ENCODE assay signal across 8 mouse cellular contexts in genomic region chr17:83517280-83518015, GRCm38 (mm10). TPM values are rescaled to one million over a fixed set of nuclear protein-coding genes. Genes with fewer than 3 reads are reported as not detected.
DNase-seq lines count a peak whose midpoint lies in the region; ATAC-seq and TF ChIP-seq lines count a peak whose summit lies in the region.

Gene Cox7a2l, minus strand, starts transcription at chr17:83517330.

- no peak for DNase-seq in liver, adult 2 months (ENCODE audit: extremely low read depth, low read depth, low spot score)
- no peak for DNase-seq in liver
- DNase-seq in embryonic facial prominence, embryonic 11.5 days (ENCODE audit: low spot score), result no peak
- no peak for DNase-seq in heart, embryonic 10.5 days (ENCODE audit: low spot score)
- peak; percentile 76 for DNase-seq in layer of hippocampus, adult 9-11 months
- DNase-seq in urinary bladder, postnatal 14 days (ENCODE audit: low spot score), result no peak
- no peak for DNase-seq in cerebellum, adult 11-12 months

- no peaks in the 10 kb centered on the region for H3K27me3 ChIP-seq in liver, adult 2 months (ENCODE audit: control insufficient read depth, insufficient read depth, low read length)
- no peaks in the 10 kb centered on the region for H3K27me3 ChIP-seq in embryonic facial prominence, embryonic 11.5 days (ENCODE audit: control insufficient read depth, insufficient read depth, low read length)
- no peaks in the 10 kb centered on the region for H3K27me3 ChIP-seq in heart, embryonic 10.5 days (ENCODE audit: insufficient read depth, poor library complexity, severe bottlenecking)

- no peak within 1 kb of the TSS for H3K4me2 ChIP-seq in embryonic facial prominence, embryonic 11.5 days (ENCODE audit: low read depth, low read length)

- H3K27ac ChIP-seq in liver, adult 2 months (replicated peaks; ENCODE audit: insufficient read depth, low read depth, low read length), result no peak within 1 kb of the TSS
- no peak within 1 kb of the TSS for H3K27ac ChIP-seq in embryonic facial prominence, embryonic 11.5 days (replicated peaks; ENCODE audit: low read depth, low read length)
- no peak within 1 kb of the TSS for H3K27ac ChIP-seq in heart, embryonic 10.5 days

- no peak for ATAC-seq in embryonic facial prominence, embryonic 11.5 days (replicated peaks; ENCODE audit: insufficient number of reproducible peaks, low FRiP score, low TSS enrichment, low read depth)
- no peak for ATAC-seq in megakaryocyte progenitor cell, adult 5-6 weeks (replicated peaks; ENCODE audit: poor library complexity)

- no peak for TF ChIP-seq CTCF in liver, adult 2 months (IDR thresholded peaks at IDR 0.05; ENCODE audit: low read depth, low read length)

- no peak for TF ChIP-seq POLR2A in liver, adult 2 months (IDR thresholded peaks at IDR 0.05; ENCODE audit: extremely low read depth, insufficient read depth, low read length)

- WGBS in liver, adult 2 months, result 94% methylated on average over 8 of the region's 8 CpGs
- WGBS in embryonic facial prominence, embryonic 11.5 days, result 90% methylated on average over 8 of the region's 8 CpGs
- 84% methylated on average over 8 of the region's 8 CpGs for whole genome bisulfite sequencing in heart, embryonic 10.5 days

- H3K4me1 ChIP-seq in liver, adult 2 months (ENCODE audit: control insufficient read depth, insufficient read depth, low read length), result peaks cover 6% of the 10 kb centered on the region; the same call in 1 of the 2 replicates
- no peaks in the 10 kb centered on the region for H3K4me1 ChIP-seq in embryonic facial prominence, embryonic 11.5 days (ENCODE audit: control insufficient read depth, insufficient read depth, low read length)
- H3K4me1 ChIP-seq in heart, embryonic 10.5 days, result peaks cover 9% of the 10 kb centered on the region

- peaks cover 16% of the 10 kb centered on the region for H3K79me2 ChIP-seq in liver, adult 2 months (ENCODE audit: control insufficient read depth, insufficient read depth, low read length)

- no peak within 1 kb of the TSS for H3K9ac ChIP-seq in liver, adult 2 months (ENCODE audit: low read depth, low read length)
- H3K9ac ChIP-seq in embryonic facial prominence, embryonic 11.5 days (replicated peaks; ENCODE audit: low read length), result no peak within 1 kb of the TSS

- no peaks in the 10 kb centered on the region for H3K36me3 ChIP-seq in liver, adult 2 months (ENCODE audit: control insufficient read depth, insufficient read depth, low read length)
- no peaks in the 10 kb centered on the region for H3K36me3 ChIP-seq in embryonic facial prominence, embryonic 11.5 days (replicated peaks; ENCODE audit: control insufficient read depth, insufficient read depth, low read depth, low read length)
- H3K36me3 ChIP-seq in heart, embryonic 10.5 days, result no peaks in the 10 kb centered on the region

- no peak within 1 kb of the TSS for H3K4me3 ChIP-seq in liver, adult 2 months (ENCODE audit: insufficient read depth, low read depth, low read length)
- no peak within 1 kb of the TSS for H3K4me3 ChIP-seq in embryonic facial prominence, embryonic 11.5 days (ENCODE audit: low read depth, low read length)
- H3K4me3 ChIP-seq in heart, embryonic 10.5 days, result no peak within 1 kb of the TSS

- H3K9me3 ChIP-seq in embryonic facial prominence, embryonic 11.5 days (replicated peaks; ENCODE audit: control insufficient read depth, low read length), result no peaks in the 10 kb centered on the region
- H3K9me3 ChIP-seq in heart, embryonic 10.5 days, result no peaks in the 10 kb centered on the region

RNA-seq across cellular contexts. Expression of gene Cox7a2l, which starts in this region (rescaled TPM):
- total RNA-seq in liver, adult 2 months (2014; rRNA removed), result 184 and 203 TPM in 2 replicates
- 88.8 and 114 TPM in 2 replicates for polyA plus RNA-seq in liver, adult 2 months (2012; rRNA removed)
- polyA plus RNA-seq in embryonic facial prominence, embryonic 11.5 days (2014; fragmentation: Nextera tagmentation; extraction: Ambion mirVana), result 164 and 165 TPM in 2 replicates
- polyA plus RNA-seq in heart, embryonic 10.5 days (2016; fragmentation: Nextera tagmentation; extraction: Ambion mirVana), result 173 and 177 TPM in 2 replicates
- total RNA-seq in megakaryocyte progenitor cell, adult 5-6 weeks (2015), result 219 and 228 TPM in 2 replicates
- total RNA-seq in megakaryocyte progenitor cell, adult 5-6 weeks (2017), result 193 and 195 TPM in 2 replicates
